Mouse (Mus musculus): ENCODE results near the gene Mesp2.
A peak's percentile ranks its signal among the peaks of the same experiment; 100 is the strongest.

Mesp2 gene

GRCm38 (mm10) chr7:79803887-79804286, 6.6 kb upstream of the Mesp2 start:
- no peak for DNase-seq (ENCODE audit: low read depth)

DNA sequence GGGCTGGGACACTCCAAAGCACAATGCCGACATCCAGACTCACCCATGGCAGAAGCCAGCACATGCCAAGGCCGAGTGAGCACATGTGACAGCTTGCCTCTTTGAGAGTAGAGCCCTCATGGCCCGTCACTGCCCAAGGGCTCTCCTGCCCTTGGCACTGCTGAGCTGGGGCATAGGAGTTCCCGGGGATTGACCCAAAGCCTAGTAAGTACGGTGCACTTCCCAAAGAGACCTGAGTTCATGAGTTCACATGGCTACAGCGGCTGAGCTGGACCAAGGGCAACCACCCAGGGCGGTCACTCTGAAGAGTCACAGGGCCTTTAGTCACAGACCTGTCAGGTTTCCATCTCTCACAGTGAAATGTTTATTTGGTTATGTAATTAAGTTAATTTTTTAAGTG, 2.0 kb upstream of the Mesp2 start:
- DNase-seq (ENCODE audit: low read depth): no peak

DNA sequence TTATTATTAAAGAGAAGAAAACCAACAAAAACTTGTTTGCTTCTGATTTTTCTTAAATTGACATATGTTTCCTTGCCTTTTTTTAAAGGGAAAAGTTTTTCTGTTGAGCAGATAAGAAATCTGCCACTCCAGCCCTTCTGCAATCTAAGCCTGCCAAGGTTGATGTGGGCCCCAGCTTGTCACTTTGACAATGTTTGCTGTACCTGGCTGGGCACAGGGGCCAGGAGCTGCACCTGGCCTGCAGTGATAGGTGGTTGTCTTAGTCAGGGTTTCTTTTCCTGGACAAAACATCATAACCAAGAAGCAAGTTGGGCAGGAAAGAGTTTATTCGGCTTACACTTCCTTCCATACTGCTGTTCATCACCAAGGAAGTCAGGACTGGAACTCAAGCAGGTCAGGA, 2.9 kb downstream of the Mesp2 start:
- DNase-seq (ENCODE audit: low read depth): no peak

GRCm38 (mm10) chr7:79818321-79818720, 7.8 kb downstream of the Mesp2 start:
- no peak for DNase-seq (ENCODE audit: low read depth)

DNA sequence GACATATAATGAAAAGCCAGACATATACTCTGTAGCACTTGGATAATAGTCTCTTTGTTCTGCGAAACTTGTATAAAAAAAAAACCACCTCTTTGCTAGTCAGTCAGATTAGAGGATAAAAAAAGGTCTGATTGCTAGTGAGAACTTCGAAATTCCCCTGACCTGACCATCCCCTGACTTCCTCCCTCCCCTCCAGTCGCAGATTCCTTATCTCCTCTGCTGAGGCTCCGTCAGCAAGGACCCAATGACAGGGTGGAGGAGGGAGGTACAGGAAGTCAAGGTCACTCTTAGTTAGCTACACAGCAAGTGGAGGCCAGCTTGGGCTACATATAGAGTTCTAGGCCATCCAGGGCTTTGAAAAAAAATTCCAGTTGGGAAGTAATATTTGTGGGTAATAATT, 9.0 kb downstream of the Mesp2 start:
- no peak for DNase-seq (ENCODE audit: low read depth)

DNA sequence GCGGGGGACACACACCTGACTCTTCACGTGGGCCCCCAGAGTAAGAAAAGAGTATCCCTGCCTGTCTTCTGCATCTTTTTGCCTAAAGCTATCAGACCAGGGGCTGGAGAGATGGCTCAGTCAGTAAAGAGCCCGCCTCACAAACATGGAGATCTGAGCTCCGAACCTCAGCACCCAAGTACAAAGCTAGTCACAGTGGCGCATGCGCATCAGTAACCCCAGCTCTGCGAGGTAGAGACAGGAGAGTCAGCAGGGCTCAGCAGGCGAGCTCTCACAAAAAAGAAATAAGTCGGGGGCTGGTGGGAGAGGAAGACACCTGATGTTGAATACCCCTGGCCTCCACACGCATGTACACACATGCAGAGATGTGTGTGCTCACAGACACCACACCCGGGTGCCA, 9.5 kb downstream of the Mesp2 start:
- no peak for DNase-seq (ENCODE audit: low read depth)

- no peak for DNase-seq (ENCODE audit: low read depth)
Observed at GRCm38 (mm10) chr7:79822092-79822695, 11.7 kb downstream of the Mesp2 start.

- DNase-seq (ENCODE audit: low read depth): no peak
Observed at GRCm38 (mm10) chr7:79828341-79828740, 17.8 kb downstream of the Mesp2 start.

DNA sequence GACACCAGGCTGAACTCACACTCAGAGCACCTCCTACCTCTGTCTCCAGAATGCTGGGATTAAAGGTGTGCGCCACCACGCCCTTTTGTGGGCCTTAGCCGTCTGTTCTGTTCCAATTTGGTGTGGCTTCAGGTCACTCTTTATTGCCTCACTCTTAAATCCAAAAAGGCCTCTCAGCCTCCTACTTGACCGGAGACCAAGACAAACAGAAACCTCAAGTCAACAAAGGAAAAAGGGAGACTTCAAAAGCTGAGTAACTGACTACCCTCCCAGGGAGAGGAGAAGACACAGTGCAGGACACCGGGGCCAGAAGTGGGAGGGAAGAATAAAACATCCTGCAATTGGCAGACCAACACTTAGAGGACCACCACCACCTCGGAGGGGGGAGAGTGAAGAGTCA, 20.6 kb downstream of the Mesp2 start:
- no peak for DNase-seq (ENCODE audit: low read depth)

DNA sequence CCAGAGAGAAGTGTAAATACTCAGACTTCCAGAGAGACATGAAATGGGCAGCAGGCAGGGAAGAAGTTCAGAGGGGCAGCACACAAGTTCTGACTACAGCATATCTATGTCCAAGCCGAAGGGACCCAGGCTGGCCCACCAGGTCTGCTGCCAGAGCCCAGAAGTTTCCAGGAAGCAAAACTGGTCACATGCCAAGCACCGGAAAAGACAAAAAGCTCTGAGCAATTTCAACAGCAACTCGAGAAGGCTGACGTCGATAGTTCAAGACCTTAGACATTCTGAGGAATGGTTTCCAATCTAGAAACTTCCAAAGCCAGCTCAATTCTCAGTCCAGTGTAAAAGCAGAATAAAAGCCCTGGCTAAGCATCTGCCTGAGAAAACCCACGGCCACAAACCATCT, 21.1 kb downstream of the Mesp2 start:
- DNase-seq (ENCODE audit: low read depth): no peak

DNA sequence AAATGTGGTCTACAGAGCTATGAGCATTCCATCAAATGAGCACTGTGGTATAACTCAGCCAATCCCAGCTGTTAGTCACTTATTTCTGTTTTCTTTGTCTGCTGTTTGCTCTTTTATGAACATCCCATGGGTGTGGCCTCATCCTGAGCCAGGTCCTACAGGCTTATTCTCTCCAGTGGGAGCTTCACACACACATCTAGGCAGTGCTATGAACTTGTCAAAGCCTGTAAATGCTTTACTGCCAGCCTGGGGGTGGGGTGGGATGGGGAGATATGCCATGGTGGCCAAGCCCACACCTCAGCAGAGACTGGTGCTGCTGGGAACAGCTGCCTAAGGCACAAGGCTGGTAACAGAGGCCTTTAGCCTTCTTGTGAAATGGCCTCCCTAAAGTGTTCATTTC, 22.5 kb downstream of the Mesp2 start:
- no peak for DNase-seq (ENCODE audit: low read depth)

DNA sequence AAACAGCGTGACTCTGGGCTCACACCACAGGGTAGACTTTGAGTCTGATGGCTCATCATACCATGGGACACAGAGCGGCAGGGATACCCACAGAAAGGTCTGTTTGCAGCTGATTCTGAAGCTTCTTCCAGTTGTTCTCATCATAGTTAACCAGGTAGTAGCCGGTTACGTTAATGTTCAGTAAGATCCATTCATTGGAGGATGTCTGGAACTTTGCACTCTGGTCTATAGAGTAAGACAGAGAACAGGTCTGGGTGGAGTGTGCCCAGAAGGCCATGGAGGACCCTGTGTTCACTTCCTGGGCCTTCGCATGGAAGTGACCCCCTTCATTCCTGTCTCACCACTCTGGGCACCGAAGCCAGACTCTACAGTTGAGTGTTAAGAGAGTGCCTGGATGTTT, 24.7 kb downstream of the Mesp2 start:
- DNase-seq (ENCODE audit: low read depth): no peak

DNA sequence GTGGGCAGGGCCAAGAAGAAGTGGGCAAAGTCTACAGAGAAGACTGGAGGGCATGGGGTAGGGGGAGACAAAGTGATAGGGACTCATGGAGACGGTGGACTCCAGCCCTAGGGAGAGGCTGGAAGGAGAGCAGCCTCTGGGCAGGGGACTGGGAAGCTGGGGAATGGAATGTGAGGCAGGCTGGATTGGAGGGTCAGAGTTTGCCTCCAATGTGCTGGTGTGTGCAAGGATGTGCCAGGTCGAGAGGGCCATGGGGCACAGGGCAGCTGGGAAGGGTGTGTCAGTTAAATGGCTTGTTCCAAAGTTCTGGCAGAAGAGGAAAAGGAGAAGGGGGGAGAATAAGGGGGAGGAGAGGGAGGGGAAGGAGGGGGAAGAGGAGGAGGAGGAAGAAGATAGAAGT, 26.7 kb downstream of the Mesp2 start:
- no peak for DNase-seq (ENCODE audit: low read depth)

- DNase-seq (ENCODE audit: low read depth): no peak
Observed at GRCm38 (mm10) chr7:79842163-79842562, 31.6 kb downstream of the Mesp2 start.

DNA sequence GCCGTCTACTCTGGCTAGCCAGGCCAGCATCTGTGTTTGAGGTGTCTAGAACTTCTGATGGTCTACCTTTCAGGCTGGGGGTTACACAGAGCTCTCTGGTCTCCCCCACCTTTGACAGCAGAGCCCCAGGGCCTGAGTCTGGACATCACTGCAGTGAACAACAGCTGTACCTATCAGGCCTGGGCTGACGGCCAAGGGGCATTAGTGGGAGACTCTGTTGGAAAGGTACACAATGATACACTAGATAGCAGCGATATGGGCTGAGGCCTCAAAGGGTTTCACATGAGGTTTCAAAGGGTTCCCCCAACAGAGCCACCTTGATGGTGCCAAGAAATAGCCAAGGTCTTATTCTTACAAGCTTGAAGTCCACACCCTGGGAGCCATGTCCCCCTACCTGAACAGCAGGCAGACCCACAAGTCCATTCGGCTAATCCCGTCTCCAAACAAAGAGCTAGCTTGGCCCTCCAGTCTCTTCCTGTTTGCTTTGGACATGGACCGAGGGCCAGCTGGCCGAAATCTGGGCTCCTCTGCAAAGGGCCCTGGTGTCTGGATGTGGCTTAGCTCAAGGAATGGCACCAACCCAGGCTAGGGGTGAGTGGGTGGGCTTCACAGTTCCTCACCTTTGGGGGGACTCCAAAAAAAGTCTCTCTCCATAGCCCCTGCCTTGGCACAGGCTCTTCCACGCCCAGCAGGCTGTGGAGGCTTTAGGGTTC, 33.7 kb downstream of the Mesp2 start:
- DNase-seq (ENCODE audit: low read depth): no peak

- no peak for DNase-seq (ENCODE audit: low read depth)
Observed at GRCm38 (mm10) chr7:79846342-79846741, 35.8 kb downstream of the Mesp2 start.

GRCm38 (mm10) chr7:79847456-79848451, 37.2 kb downstream of the Mesp2 start:
- DNase-seq (ENCODE audit: low read depth): no peak

DNA sequence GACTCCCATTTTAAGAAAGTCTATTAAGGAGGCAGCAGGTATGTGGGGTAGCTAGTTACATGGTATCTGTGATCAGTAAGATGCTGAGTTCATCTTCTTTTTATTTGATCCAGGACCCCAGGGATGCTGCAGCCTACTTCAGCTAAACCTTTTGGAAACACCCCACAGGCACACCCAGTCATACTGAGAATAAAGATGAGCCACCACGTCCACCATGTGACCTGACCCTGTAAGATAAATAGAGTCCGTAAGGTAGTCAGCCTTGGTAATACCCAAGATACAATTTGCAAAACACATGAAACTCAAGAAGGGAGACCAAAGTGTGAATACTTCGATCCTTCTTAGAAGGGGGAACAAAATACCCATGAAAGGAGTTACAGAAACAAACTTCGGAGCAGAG, 45.8 kb downstream of the Mesp2 start:
- DNase-seq (ENCODE audit: low read depth): no peak

GRCm38 (mm10) chr7:79858202-79858934, 47.8 kb downstream of the Mesp2 start:
- DNase-seq (ENCODE audit: low read depth): no peak

DNA sequence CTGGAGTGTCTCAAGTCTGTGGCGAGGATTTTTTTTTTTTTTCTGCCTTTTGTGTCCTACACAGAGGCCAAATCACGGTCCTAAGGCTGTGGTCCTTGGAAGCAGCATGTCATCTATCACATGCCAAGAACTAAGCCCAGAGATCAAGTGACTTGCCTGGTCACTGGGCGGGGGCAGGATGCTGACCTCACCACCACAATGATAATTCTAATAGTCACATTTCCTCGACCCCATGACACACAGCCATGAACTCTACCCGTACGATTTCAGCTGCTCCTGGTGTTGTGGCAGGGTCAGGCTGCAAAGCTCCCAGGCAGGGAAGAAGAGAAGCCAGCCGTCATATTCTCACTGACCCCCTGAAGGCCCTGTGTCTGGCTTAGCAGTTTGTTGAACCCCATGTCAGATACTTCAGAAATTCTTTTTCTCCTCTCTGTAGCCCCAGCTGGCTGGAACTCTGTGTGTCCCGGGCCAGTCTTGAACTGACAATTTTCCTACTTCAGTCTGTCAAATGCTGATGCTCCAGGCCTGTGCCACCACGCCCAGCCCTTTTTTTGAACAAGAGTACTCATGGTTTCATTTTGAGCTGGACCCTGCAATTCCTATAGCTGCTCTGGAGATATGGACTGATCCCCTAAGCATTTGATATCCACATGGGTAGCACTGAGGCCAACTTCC, 48.6 kb downstream of the Mesp2 start:
- peak; percentile 30 for DNase-seq (ENCODE audit: low read depth)

DNA sequence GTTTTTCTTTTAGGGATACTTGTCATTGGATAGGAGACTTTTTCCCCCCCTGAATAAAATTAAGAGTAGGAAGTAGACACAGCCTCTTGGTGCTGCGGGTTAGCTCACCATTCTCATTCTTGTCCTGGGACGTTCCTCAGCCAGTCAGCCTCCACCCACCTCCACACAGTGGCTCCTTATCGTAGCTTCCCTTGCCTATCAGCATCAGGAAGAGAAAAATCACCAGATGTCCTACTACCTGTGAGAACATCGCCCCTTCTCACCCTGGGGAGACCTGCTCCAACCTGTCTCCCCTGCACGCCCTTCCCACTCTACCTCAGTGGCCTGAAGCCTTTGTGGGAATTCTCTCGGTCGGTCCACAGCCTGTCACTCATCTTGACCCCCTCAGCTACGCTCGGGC, 50.3 kb downstream of the Mesp2 start, which contains the start of gene Anpep:
Gene Anpep (minus strand): TSS at position 249 of the 400 bp plus-strand sequence.
- no peak for DNase-seq (ENCODE audit: low read depth)

All from fibroblast of lung, adult 2 months (primary cell).